Mouse (Mus musculus) 3134 (cell line): ENCODE measurements at regions not wholly inside any gene's neighbourhood (a gene's known extent, or its start where the extent isn't known, plus 50 kb on each side); places are given as distances from the start of the nearest gene placed in this dataset.
"Not testable (repeated sequence)": the region's sequence is repeated elsewhere in the genome, so short reads cannot be mapped to it uniquely, and the experiment has no call there.

Experiments used
- DNase-seq: peaks from one replicate; pipeline ENCODE4 v3.0.0-alpha.2; 2011; ENCODE audit warnings: low spot score; ENCODE audit not compliant: insufficient read length; ENCODE audit errors: extremely low read depth

DNA sequence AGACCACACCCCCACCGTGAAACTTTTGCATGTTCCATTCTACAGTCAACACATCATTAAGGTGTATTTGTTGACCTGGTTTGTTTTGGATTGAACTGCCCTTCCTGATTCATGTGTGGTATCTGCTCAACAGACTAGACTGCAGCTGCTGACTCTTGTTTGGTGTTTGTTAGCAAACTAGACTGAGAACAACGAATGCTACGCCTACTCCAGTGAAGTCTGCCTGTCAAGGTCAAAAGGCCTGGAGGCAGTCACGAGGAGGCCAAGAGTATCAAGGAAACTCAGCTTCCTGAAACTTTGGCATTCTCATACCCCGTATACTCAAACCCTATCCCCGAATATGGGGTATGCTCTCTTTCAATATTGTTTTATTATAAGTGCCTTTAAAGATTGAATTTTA lies 194.2 kb upstream of the Spin1 start:
- DNase-seq, result not testable (repeated sequence)

DNA sequence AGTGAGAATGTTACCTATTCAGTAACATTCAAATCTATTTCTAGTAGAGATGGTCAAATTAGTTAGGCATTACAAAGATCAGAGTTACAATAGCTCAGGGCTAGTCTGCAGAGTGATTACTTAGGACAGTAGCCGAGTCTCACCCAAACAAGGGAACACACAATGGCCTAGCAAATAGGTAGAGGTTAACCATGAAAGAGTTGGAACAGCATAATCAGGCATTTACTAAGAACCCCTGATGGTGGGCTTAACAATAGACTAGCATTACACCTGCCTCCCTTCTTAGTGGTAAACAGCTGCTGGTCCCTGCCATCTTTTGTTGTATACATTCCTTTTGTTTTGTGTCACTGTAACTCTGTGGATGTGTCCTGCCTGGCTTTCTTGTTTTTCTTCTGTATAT lies 193.8 kb upstream of the Spin1 start:
- DNase-seq, result no peak

- DNase-seq, result not testable (repeated sequence)
These were observed 187.9 kb upstream of the Spin1 start for GRCm38 (mm10) chr13:50912776-50913175.

DNA sequence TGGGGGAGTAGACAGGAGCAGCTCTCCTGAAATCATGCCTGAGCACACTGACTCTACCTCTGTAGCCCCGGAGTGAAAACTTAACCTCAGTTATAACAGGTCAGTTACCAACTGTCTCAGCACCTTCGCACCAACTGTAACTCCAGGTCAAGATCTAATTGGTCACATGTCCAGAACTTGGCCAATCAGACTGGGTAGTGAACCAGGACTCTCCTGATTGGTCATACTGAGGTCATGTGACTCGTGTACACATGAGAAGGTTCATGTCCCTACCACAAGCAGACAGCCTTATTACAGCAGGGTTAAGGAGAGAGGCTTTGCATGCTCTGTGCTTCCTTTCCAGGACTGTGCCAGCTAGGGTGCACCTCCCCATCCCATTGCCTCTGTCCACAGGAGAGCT lies 166.7 kb upstream of the Spin1 start:
- DNase-seq, result not testable (repeated sequence)

GRCm38 (mm10) chr13:50942561-50942960 lies 158.1 kb upstream of the Spin1 start:
- no peak for DNase-seq

DNA sequence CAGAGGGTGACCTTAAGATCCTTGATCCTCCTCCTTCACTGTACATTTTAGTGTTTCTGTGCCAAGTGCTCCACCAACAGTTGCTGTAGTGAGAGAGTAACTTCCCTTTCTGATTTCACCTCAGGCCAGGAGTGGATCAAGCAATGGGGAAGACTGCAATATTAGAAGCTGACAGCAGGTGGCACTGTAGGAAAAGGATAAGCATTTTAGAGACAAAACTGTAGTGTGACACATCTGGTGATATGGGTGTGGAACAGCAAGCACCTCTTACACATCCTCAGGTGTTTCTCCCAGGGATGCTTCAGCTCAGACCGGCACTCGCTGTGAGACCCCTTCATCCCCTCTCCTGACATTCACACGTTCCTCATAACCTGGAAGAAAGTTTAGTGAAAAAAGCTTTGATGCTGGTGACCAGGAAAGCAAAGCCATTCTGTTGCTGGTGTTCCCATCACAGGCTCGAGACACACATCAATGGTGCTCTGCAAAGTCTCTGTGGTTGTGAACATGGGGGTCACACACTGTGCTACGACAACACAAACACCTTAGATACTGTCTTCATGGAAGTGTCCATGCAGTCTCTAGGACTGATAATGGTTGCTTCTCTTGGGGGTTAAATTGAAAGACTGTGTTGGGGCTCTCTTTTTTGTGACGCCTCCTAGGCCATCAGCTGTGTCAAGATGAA lies 151.0 kb upstream of the Spin1 start:
- no peak for DNase-seq

GRCm38 (mm10) chr13:50954671-50955070 lies 146.0 kb upstream of the Spin1 start:
- DNase-seq, result no peak

GRCm38 (mm10) chr13:50958051-50958883 lies 142.4 kb upstream of the Spin1 start:
- no peak for DNase-seq

GRCm38 (mm10) chr13:50960909-50961308 lies 139.8 kb upstream of the Spin1 start:
- no peak for DNase-seq

GRCm38 (mm10) chr13:50964070-50964469 lies 136.6 kb upstream of the Spin1 start:
- peak; percentile 8 for DNase-seq

DNA sequence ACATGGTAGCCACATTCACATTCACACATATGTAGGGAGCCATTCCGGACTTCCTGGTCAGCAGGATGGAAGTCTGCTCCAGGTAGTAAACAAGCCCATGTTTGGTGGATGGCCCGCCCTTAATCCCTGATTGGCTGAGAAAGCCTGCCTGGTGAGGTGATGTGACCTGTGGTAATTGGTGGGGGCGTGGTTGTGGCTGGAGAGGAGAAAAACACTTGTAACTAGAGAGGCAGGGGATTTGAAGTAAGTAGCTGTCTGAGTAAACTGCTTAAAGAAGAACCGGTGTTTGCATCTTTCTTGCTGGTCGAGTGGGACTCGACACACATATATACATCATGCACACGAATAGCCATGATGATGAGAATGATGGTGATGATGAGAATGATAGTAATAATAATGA lies 135.6 kb upstream of the Spin1 start:
- not testable (repeated sequence) for DNase-seq

DNA sequence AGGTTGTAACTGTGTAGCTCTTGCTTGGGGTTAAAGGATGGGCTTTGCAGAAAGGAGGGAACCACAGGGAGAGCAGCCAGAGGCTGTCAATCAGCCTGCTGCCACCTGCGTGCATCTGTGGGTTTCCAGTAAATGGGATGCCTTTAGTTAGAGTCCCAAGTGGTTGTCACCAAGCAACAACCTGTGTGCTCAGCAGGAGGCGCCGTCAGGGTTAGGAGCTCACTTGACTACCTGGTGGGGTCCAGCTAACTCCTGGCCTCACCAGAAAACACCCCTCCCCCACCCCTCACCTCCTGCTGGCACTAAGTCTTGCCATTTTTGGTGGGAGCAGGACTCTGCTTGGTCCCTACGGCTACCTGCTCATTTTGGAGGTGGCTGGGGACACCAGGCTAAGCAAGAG lies 135.0 kb upstream of the Spin1 start:
- DNase-seq, result no peak

- DNase-seq, result no peak
These were observed 133.9 kb upstream of the Spin1 start for GRCm38 (mm10) chr13:50966826-50967225.

- DNase-seq, result no peak
These were observed 127.3 kb upstream of the Spin1 start for GRCm38 (mm10) chr13:50973379-50973778.

GRCm38 (mm10) chr13:50975306-50975920 lies 125.3 kb upstream of the Spin1 start:
- DNase-seq, result no peak

GRCm38 (mm10) chr13:50982005-50982404 lies 118.7 kb upstream of the Spin1 start:
- DNase-seq, result no peak

DNA sequence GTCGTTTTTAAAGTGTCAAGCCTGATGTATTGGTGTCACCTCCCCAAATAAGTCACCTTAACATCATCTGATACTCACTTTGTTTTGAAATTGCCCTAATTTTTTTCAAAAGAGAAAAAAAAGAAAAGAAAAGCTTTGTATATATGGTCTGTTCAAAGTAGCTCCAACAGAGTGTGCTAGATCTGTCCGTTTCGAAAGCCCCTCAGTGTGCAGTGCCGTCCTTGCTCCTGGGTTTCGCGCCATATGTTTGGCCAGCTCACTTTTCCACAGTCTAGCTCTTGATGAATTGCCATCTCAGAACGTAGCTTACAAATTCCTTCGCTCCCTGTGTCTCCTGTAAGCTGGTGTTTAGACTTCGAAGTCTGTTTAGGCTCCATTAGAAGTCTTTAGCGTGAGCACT lies 117.7 kb upstream of the Spin1 start:
- DNase-seq, result no peak

DNA sequence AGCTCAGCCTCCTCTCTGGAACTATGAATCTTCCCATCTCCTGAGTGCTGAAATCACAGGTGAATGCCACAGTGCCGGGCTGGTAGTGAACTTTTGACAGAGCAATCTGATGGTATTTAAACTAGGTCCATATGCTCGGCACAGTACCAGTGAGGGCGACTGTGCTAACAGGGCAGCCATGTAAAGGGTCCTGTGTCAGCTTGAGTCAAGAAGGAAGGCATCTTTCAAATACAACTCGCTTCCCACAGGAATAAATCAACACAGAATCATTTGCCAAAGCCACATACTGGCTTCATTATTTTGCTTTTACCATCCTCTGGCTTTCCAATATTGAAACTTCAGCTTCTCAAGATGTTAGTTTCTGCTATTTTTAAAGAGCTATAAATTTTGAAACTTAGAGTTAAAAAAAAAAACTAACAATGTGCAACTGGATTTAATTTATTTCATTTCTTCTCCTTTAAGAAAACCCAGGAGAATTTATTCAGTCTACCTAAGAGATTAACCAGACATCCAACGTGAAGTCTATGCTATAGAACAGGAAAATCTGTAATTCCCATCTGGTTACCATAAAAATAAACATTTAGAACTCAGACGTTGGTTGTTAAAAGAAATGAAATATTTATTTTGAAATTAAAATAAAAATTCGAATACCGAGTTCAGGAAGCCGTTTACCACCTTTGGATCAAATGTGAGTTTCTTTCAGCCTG lies 108.8 kb upstream of the Spin1 start:
- DNase-seq, result no peak

DNA sequence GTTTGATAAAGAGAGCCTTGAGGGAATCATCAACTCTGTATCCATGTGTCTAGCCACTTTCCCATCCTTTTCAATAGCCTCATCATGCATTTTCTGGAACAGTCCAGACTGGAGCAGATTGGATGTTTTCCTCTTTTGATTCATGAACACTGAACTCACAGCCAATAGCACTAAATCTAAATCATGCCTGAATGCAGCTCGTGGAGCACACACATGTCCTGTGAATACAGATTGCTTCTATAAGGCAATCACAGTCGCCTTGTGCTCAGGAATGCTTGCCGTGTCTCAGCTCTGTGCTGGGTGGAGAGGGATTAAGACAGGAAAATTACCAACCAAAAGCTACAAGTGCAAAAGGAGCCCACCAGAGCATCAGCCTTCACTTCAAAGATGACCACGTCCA lies 100.9 kb upstream of the Spin1 start:
- DNase-seq, result no peak

GRCm38 (mm10) chr13:51004827-51005226 lies 95.9 kb upstream of the Spin1 start:
- no peak for DNase-seq

GRCm38 (mm10) chr13:51010736-51011135 lies 89.9 kb upstream of the Spin1 start:
- no peak for DNase-seq
